Mouse (Mus musculus) heart, adult 2 months (tissue): Measurements from ENCODE around the gene Tmod3.

Experiments
- CTCF ChIP-seq: fragments of 200-600 bp; IDR thresholded peaks from 2 replicates; pipeline ENCODE4 v1.8.1; 2022; ENCODE audit warnings: antibody characterized with exemption, mild to moderate bottlenecking, moderate library complexity
- POLR2A ChIP-seq: fragments of 200-500 bp; IDR thresholded peaks from 2 replicates; pipeline ENCODE4 v1.6.1; 2011; ENCODE audit warnings: mild to moderate bottlenecking, low read depth, low read length, control low read depth; ENCODE audit not compliant: insufficient read depth

- no peak for TF ChIP-seq POLR2A
- no peak for TF ChIP-seq CTCF
These were observed 4.2 kb upstream of the Tmod3 start for GRCm38 (mm10) chr9:75563622-75564021.
